Mouse (Mus musculus) heart, postnatal 0 days (tissue): ENCODE data around the gene Ubl4b. TPM values are rescaled to one million over a fixed set of nuclear protein-coding genes. Genes with fewer than 3 reads are reported as not detected.
A peak's percentile ranks its signal among the peaks of the same experiment; 100 is the strongest.

Experiments
- ATAC-seq: fragments of 200-750 bp; cut with Nextera tagmentation; 2 replicates; pipeline ENCODE4 v1.8.0; 2017; ENCODE audit warnings: low read depth, moderate number of reproducible peaks, moderate library complexity; ENCODE audit not compliant: insufficient read depth
- DNase-seq: peaks from one replicate; pipeline ENCODE4 v3.0.0-alpha.2; 2016; ENCODE audit warnings: low spot score
- H3K27ac ChIP-seq: fragments of 300-500 bp; sonication (generic); 2 replicates; pipeline ENCODE4 v1.5.1; 2014; ENCODE audit warnings: low read depth, mild to moderate bottlenecking
- H3K27me3 ChIP-seq: fragments of 300-500 bp; sonication (generic); 2 replicates; pipeline ENCODE4 v1.6.1; 2014; ENCODE audit warnings: low read length, mixed read lengths; ENCODE audit not compliant: control insufficient read depth, insufficient read depth
- H3K36me3 ChIP-seq: fragments of 300-500 bp; sonication (generic); replicated peaks from 2 replicates; pipeline ENCODE4 v1.6.1; 2014; ENCODE audit warnings: low read length, mixed read lengths; ENCODE audit not compliant: control insufficient read depth, insufficient read depth
- H3K4me1 ChIP-seq: fragments of 300-500 bp; sonication (generic); 2 replicates; pipeline ENCODE4 v1.6.1; 2014; ENCODE audit warnings: antibody characterized with exemption; ENCODE audit not compliant: control insufficient read depth, insufficient read depth
- H3K4me2 ChIP-seq: fragments of 300-500 bp; sonication (generic); 2 replicates; pipeline ENCODE4 v1.6.1; 2014; ENCODE audit warnings: low read depth, mild to moderate bottlenecking, low read length, moderate library complexity
- H3K4me3 ChIP-seq: fragments of 300-500 bp; sonication (generic); 2 replicates; pipeline ENCODE4 v1.5.1; 2014; ENCODE audit warnings: low read depth, low read length
- H3K9ac ChIP-seq: fragments of 300-500 bp; sonication (generic); replicated peaks from 2 replicates; pipeline ENCODE4 v1.6.1; 2014; ENCODE audit warnings: low read depth, low read length, mixed read lengths
- H3K9me3 ChIP-seq: fragments of 300-500 bp; sonication (generic); replicated peaks from 2 replicates; pipeline ENCODE4 v1.6.1; 2016; ENCODE audit warnings: low read length; ENCODE audit not compliant: control insufficient read depth
- CTCF ChIP-seq: IDR thresholded peaks from 2 replicates; pipeline ENCODE4 v1.5.1; 2016; ENCODE audit warnings: antibody characterized with exemption, control low read depth, low read depth
- EP300 ChIP-seq: IDR thresholded peaks from 2 replicates; pipeline ENCODE4 v1.6.1; 2016; ENCODE audit warnings: antibody characterized with exemption, low read depth
- WGBS: fragments of 180-500 bp; shearing (Covaris S2); extraction: QIAGEN DNeasy Blood & Tissue Kit; methylation state at CpG from one replicate; pipeline ENCODE4 v1.1.7; 2014; 5-methylcytosine and 5-hydroxymethylcytosine counted together
- polyA plus RNA-seq: library from polyadenylated mRNA; unstranded; fragments of >200 nt; fragmentation: Nextera tagmentation; extraction: Ambion mirVana; gene quantifications from 2 replicates; pipeline ENCODE4 v1.2.1, GENCODE M21; 2015
- total RNA-seq: library from RNA; depleted of rRNA; stranded (reverse); fragments of >200 nt; gene quantifications from 2 replicates; pipeline ENCODE4 v1.2.3, GENCODE M21; 2014; ENCODE audit warnings: low replicate concordance

Gene Ubl4b
- total and polyA plus RNA-seq, 2 experiments from 2014 or later = not detected

DNA sequence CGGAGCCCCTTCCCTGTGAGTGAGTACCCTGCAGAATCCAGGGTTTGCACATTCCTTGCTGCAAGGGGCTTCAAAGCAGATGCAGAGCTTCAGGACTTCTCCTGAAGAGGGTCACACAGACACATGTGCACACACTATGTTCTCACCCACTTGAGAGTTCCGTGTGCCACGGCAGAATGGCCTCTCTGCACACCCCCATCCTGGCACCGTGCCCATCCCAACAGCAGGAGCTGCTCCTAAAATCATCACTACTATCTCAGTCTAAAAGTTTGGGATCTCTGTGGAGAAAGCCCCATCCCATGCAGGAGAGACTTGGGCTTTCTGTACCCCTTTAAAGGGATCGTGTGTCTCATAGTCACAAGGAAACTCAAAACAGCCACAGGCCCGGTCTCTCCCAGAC, 31.6 kb upstream of the Ubl4b start:
- no peak overlapping the region for H3K4me2 ChIP-seq
- ATAC-seq (no peak), DNase-seq (no peak)
- H3K4me3 ChIP-seq = no peak overlapping the region
- peaks cover 96% of the 10 kb centered on the region for H3K27me3 ChIP-seq
- H3K9ac ChIP-seq = no peak overlapping the region
- H3K9me3 ChIP-seq = no peaks in the 10 kb centered on the region
- no peaks in the 10 kb centered on the region for H3K36me3 ChIP-seq
- no peak for TF ChIP-seq CTCF
- no peak for TF ChIP-seq EP300
- 50% methylated on average over 6 of the region's 6 CpGs for WGBS
- no peak overlapping the region for H3K27ac ChIP-seq
- peaks cover 7% of the 10 kb centered on the region; the same call in 1 of the 2 replicates for H3K4me1 ChIP-seq

DNA sequence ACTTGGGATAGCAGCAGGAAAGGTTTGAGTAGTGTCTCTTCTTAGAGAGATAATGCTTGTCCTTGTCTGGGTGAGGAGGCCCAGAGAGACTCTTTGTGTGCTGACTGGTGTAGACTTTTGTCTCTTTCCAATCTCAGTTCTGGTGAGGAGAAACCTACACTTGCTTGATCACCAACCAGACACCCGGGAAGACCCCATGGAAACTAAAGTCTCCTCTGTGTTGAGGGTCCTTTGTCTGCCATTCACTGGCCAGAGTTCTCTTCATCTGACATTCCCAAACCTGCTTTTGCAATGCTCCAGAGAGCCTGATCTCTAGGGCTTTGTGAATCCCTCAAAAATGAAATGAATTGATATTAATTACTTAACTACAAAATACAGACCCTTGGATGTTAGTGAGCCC, 29.0 kb upstream of the Ubl4b start:
- H3K9me3 ChIP-seq = no peaks in the 10 kb centered on the region
- no peak overlapping the region for H3K27ac ChIP-seq
- DNase-seq (no peak), ATAC-seq (no peak)
- TF ChIP-seq CTCF (no peak), EP300 (no peak)
- no peak overlapping the region for H3K4me3 ChIP-seq
- peaks cover 7% of the 10 kb centered on the region; the same call in 1 of the 2 replicates for H3K4me1 ChIP-seq
- no peak overlapping the region for H3K9ac ChIP-seq
- H3K36me3 ChIP-seq = no peaks in the 10 kb centered on the region
- 39% methylated on average over 1 of the region's 1 CpGs for WGBS
- no peak overlapping the region for H3K4me2 ChIP-seq
- H3K27me3 ChIP-seq = peaks cover 93% of the 10 kb centered on the region

DNA sequence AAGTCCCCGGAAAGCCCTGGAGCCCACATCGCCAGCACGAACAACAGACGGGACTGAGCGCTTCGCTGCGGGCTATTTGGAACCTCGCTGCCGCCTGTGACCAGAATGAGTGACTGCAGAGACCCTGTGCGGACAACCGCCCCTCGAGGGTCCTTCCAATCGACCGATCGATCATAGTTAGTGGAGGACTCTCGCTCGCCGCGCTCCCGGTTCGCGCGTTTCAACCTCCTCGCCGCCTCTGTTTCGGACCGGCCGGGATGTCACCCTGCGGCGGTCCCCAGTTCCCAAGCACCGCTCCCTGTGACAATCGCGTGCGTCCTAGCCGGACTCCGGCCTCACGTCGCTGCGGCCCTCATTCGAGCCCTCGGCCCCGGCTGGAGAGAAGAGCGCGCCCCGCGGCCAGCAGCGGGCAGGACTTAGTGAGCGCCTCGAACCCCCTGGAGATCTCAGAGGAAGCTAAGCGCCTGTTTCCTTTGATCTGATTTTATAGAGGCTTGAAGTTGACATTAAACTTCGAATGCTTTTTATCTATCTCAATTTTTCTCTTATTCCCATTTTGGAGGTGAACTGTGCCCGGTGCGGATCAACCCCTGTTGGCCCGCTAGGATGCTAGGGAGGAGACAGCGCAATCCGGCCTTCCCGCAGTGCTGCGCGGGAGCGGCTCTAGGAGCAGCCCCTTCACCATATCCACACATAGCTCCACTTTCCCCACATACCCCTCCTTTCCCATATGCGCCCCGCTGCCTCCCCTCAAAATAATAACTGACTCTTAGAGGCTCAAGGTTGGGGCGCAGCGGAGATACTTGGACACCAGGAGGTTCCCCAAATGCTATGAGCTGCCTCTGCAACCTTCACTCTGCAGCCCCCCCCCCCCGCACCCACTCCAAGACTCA, 28.2 kb upstream of the Ubl4b start:
- Histone ChIP-seq H3K4me2 (peak overlapping the region; percentile 74), H3K4me1 (peaks cover 7% of the 10 kb centered on the region; the same call in 1 of the 2 replicates), H3K27ac (no peak overlapping the region), H3K9ac (no peak overlapping the region), H3K4me3 (peak overlapping the region; percentile 54), H3K9me3 (no peaks in the 10 kb centered on the region), H3K36me3 (no peaks in the 10 kb centered on the region), H3K27me3 (peaks cover 86% of the 10 kb centered on the region)
- ATAC-seq (peak; percentile 19; the same call in 1 of the 2 replicates), DNase-seq (no peak)
- WGBS = 4% methylated on average over 65 of the region's 65 CpGs
- TF ChIP-seq CTCF (no peak), EP300 (no peak)

DNA sequence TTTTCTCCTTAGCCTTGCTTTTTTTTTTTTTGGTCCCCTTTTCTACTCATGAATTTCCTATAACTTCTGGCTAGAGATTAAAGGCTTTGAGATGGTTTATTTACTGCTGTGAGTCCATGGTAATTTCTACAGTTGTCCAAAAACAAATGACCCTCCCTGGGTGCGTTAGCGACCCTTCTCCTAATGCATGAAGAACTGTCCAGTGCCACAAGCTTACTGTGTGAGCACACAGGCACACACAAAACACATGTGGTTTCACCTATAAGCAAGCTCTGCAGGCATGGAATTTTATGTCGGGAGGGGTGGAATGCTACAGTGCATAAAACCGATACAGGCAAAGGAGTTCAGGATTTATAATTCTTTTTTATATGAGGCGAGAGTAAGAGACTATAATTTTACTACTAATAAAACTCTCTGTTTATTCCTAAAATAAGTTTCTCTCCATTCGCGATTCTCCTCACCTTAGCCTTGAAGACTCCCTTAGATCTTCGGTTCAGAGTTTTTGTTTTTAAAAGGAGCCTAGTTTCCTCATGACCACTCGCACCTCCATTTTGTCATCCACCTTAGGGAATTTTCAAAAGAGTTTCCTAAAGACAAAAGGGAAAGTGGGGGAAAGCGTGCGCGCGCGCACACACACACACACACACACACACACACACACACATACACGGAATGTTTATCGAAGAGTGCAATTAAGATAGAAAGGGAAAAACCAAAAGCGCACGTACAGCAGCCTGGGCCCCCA, 27.4 kb upstream of the Ubl4b start:
- H3K4me3 ChIP-seq = peak overlapping the region; percentile 54
- TF ChIP-seq EP300 (no peak), CTCF (no peak)
- no peaks in the 10 kb centered on the region for H3K36me3 ChIP-seq
- H3K27me3 ChIP-seq = peaks cover 81% of the 10 kb centered on the region
- H3K4me1 ChIP-seq = peaks cover 7% of the 10 kb centered on the region; the same call in 1 of the 2 replicates
- peak overlapping the region; percentile 74 for H3K4me2 ChIP-seq
- no peak overlapping the region for H3K27ac ChIP-seq
- no peak overlapping the region for H3K9ac ChIP-seq
- 7% methylated on average over 18 of the region's 18 CpGs for WGBS
- no peaks in the 10 kb centered on the region for H3K9me3 ChIP-seq
- DNase-seq (no peak), ATAC-seq (no peak)

DNA sequence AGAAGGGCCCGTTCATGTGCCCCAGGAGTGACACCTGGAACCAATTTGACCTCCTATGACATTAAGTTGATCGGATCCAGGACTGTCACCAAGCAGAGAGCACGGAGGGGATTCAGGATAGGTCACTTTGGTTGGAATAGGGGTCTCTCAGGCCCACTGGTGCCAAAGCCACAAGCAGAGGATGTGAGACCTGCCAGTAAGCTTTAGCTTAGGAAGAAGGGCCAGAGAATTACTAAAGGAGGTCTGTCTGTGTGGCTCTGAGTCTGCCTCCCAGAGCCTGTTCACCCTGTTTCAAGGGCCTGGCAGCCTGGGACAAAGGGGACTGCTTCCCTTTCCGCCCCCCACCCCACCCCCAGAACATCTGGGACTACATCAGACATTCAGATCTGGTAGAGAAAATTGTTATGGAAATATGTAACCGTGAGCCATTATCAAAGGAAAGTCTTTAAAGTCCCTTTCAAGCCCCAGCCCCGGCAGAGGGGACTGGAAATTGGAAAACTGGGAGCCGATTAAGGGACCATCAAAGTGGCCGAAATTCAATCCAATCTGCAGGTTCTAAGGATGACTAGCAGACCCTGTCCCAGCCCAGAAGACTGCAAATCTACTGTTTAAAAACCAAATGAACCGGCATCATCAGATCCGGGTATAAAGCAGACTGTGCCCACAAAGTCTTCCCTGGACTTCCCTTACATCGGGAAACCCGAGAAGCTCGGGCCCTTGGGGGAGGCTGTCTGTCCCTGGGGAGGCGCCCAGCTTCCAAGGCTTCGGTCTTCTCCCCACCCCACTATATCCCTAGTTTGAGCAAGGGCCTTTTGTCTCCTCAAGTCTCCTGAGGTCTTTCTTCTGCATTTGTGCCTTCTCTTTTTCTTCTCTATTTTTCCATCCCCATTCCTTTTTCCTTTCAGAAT, 26.5 kb upstream of the Ubl4b start:
- H3K27me3 ChIP-seq = peaks cover 72% of the 10 kb centered on the region
- ATAC-seq = no peak
- WGBS = 23% methylated on average over 15 of the region's 15 CpGs

More for the DNA sequence above, 26.5 kb upstream of the Ubl4b start:
- Histone ChIP-seq H3K4me3 (no peak overlapping the region), H3K4me2 (no peak overlapping the region), H3K9me3 (no peaks in the 10 kb centered on the region), H3K27ac (no peak overlapping the region), H3K36me3 (no peaks in the 10 kb centered on the region), H3K4me1 (peaks cover 7% of the 10 kb centered on the region; the same call in 1 of the 2 replicates), H3K9ac (no peak overlapping the region)
- no peak for DNase-seq
- no peak for TF ChIP-seq EP300
- no peak for TF ChIP-seq CTCF
